Mouse (Mus musculus) kidney, adult 11 months (tissue): ENCODE data around the gene Apoa4.

Experiments used
- DNase-seq: peaks from one replicate; pipeline ENCODE4 v3.0.0; 2022

Gene Apoa4

DNA sequence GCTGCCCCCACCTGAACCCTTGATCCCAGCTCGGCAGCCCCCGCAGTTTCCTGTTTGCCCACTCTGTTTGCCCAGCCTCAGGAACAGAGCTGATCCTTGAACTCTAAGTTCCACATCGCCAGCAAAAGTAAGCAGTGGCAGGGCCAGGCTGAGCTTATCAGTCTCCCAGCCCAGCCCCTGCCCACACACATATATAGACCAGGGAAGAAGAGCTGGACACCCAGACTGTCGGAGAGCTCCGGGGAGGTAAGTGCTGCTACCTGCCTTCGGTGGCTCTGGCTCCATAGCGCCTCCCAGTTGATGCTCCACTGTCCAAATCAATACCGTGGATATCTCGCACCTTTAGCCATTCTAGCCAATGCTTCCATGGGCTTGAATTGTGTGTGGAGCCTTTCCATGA lies 12.0 kb upstream of the Apoa4 start, which contains the start of gene Apoa1:
Apoa1 (plus strand) TSS at position 90 of the 400 bp plus-strand sequence.
- no peak for DNase-seq

GRCm38 (mm10) chr9:46229573-46230449 lies 10.7 kb upstream of the Apoa4 start:
- DNase-seq = peak; percentile 90

DNA sequence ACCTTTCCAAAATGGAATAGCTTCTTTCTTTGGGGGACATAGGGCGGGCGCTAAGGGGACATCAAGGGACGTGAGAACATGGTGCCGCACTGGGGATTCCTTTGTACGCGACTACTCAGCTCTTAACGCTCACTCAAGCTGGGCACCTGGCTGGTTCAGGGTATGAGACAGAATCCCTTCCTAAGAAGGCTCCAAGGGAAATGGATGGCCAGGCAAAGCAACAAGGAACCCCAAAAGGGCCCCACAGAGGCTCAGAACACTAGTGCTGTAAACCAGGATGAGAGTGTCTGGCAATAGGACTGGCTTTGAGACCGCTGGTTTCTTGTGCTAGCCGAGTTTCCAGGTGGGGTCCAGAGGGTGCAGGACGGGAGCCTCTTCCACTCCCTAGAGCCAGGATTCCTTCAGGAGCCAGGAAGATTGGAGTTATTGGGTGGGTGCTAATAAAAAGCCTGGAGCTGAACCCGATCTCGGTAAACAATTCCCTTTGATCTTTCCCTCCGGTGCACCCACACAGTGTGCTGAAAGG lies 10.0 kb upstream of the Apoa4 start:
- no peak for DNase-seq

- peak; percentile 76 for DNase-seq
These were observed 5.3 kb upstream of the Apoa4 start for GRCm38 (mm10) chr9:46235196-46235595.

GRCm38 (mm10) chr9:46235596-46235648 lies 5.1 kb upstream of the Apoa4 start, which contains the start of gene Apoc3:
Gene Apoc3, minus strand, starts transcription at chr9:46235636.
- DNase-seq = no peak

DNA sequence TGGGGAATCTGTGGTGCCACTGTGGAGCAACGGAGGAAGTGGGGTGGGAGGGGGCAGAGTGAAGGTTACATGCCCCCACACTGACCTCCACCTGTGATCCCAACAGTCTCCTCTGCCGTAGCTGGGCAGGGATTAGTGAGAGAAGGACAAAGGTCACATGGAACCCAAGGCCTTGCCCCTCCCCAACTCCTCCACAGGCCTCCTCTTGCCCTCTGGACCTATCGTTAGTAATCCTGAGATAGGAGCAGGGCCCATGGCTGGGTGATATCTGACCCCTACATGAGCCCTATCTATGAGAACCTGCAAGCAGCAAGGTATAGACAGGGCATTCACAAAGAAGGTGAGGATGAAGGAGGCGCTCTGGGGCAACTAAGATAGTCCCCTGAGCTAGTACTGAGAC lies 4.8 kb upstream of the Apoa4 start:
- peak; percentile 53 for DNase-seq

DNA sequence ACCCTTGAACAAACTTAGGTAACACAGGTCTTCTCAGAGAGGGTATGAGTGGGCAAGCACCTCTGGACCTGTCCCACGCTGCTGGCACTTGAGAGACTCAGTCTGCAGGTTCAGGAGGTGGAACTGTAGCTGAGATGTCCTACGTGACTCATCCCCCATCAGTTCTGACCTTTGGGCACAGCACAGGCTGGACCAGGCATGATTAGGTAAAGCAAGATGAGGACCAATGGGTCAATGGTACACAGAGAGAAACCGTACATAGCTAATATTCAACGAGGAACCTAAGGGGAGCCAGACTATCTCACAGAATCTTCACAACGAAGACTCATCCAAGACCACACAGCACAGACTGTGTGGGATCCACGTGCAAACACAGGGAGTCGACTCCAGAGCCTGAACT lies 1.6 kb upstream of the Apoa4 start:
- DNase-seq = no peak

DNA sequence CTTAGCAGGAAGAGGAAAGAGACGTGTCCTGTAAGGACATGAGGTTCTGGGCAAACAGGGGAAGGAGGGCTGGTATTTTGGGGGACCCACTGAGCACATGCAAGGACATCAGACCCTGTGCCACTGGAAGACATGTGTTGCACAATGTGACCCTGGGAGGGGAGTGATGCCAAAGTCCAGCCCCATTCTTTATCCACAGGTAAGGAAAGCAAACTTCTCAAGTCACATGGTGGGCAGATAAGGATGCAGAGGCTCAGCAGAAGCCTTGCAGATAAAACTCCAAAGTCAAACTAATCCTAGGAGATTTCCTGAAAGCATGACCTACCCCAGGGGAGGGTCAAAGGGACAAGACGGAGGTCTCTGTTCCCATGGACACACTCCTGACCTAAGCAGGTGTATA lies 1.3 kb downstream of the Apoa4 start:
- DNase-seq = no peak

GRCm38 (mm10) chr9:46243122-46243521 lies 2.6 kb downstream of the Apoa4 start:
- DNase-seq = no peak

GRCm38 (mm10) chr9:46243584-46243983 lies 3.1 kb downstream of the Apoa4 start:
- no peak for DNase-seq

DNA sequence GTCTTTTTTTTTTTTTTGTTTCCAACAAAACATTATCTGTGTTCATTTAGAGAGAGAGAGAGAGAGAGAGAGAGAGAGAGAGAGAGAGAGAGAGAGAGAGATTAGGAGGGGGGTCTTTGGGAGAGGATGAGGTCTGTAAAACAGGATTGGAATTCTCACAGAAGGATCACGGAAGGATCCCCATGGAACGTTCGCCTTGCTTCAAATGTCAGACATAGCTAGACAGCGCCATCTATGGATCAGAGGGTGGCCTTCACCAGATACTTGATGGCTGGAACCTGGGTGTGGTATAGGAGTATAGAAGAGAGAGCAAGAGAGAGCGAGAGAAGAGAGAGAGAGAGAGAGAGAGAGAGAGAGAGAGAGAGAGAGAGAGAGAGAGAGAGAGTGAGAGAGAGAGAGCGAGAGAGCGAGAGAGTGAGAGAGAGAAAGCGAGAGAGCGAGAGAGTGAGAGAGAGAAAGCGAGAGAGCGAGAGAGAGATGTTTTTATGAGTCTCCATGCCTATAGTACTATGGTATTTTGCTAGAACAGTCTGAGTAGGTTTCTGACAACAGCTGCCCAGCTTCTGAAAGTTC lies 6.3 kb downstream of the Apoa4 start:
- DNase-seq = peak; percentile 43

DNA sequence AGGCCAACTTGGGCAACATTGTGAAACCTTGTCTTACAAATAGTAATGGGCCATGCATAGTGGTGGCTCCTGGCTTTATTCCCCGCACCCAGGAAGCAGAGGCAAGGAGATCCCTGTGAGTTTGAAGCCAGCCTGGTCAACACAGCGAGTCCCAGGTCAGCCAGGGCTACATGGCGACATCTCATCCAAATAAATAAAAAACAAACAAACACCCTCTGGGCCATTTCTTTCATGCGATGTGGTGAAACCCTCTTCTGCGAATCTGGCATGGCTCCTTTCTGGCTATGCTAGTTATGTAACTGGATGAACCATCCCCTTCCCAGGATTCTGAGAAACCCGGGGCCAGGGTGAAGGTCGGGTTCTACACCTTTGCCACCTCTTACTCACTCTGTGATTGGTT lies 15.7 kb downstream of the Apoa4 start:
- DNase-seq = no peak

- no peak for DNase-seq
These were observed 16.3 kb downstream of the Apoa4 start for GRCm38 (mm10) chr9:46256658-46257385.

DNA sequence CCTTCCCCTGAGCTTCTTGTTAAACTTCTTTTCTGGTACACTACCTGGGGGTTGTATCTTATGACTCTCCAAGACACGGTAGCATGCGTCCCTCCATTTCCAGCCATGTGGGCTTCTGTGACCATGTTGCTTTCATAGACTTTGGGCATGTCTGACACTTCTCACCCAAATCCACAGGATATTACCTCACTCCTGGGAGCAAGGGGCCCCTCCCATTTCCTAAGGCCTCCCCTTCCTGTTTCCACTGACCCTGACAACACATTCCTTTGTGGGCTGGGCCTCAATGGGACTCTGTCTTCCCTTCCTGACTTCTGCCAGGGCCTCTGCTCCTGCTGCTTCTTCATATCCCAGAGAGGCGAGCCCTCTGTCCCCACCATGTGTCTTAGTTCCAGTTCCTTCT lies 17.1 kb downstream of the Apoa4 start:
- no peak for DNase-seq

- no peak for DNase-seq
These were observed 18.6 kb downstream of the Apoa4 start for GRCm38 (mm10) chr9:46259111-46259510.

- no peak for DNase-seq
These were observed 20.6 kb downstream of the Apoa4 start for GRCm38 (mm10) chr9:46261131-46261530.

DNA sequence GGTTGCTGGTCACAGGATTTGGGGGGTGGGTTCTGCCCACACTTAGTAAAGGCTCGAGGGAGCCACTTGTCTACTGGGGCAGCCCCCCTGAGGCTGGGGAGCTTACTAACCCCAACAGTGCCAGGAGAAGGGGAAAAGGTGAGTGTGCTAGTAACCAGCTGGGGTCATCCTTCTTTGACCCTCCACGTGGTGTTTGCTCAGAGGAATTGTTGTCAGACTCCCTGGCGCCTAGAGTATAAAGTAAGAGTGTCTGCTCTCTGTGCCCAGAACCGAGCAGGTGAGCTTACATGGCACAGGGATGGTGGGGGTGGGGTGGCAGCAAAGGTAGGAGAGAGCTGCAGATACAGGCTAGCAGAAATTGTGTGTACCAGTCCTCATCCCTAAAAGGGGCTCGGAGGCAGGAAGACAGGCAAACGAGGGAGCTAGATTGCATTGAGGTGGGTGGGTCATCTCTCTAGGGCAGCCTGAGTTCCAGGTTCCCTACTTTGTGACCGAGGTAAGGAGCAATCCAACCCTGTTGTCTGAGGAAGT lies 27.9 kb downstream of the Apoa4 start, which contains the start of gene Apoa5:
Apoa5 (plus strand) TSS at position 291 of the 531 bp plus-strand sequence.
- DNase-seq = no peak

DNA sequence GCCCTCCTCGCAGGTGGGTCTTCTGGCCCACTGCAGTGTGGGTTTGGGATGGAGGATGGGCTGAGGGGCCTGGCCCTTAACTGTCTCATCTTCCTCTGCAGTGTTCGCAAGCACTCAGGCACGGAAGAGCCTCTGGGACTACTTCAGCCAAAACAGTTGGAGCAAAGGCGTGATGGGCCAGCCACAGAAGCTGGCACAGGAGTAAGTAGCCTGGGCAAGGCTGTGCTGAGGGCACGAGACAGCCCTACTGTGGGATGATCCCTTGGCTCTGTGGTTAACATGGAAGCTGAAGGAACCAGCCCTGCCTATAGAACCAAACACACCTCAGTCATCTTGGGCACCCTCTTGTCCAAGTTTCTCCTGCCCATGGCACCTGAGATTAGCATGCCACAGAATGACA lies 28.6 kb downstream of the Apoa4 start:
- DNase-seq = no peak

- DNase-seq = no peak
These were observed 30.3 kb downstream of the Apoa4 start for GRCm38 (mm10) chr9:46270782-46271181.

GRCm38 (mm10) chr9:46272070-46272469 lies 31.6 kb downstream of the Apoa4 start:
- DNase-seq = no peak

- DNase-seq = peak; percentile 91
These were observed 32.4 kb downstream of the Apoa4 start, which contains the start of gene Zpr1 for GRCm38 (mm10) chr9:46272677-46273454. Gene Zpr1, plus strand, starts transcription at chr9:46273064.

GRCm38 (mm10) chr9:46274494-46274893 lies 34.0 kb downstream of the Apoa4 start:
- no peak for DNase-seq
